Mouse (Mus musculus) limb, embryonic 10.5 days (tissue): ENCODE results near the gene Mup20. TPM values are rescaled to one million over a fixed set of nuclear protein-coding genes. Genes with fewer than 3 reads are reported as not detected.
"Not testable (repeated sequence)": the region's sequence is repeated elsewhere in the genome, so short reads cannot be mapped to it uniquely, and the experiment has no call there.

ENCODE experiments used
- DNase-seq: peaks from one replicate; pipeline ENCODE4 v3.0.0-alpha.2; 2017; ENCODE audit warnings: low spot score
- H3K27ac ChIP-seq: fragments of 300-500 bp; sonication (generic); 2 replicates; pipeline ENCODE4 v1.5.1; 2016; ENCODE audit warnings: mild to moderate bottlenecking
- H3K27me3 ChIP-seq: fragments of 300-500 bp; sonication (generic); 2 replicates; pipeline ENCODE4 v1.6.1; 2016; ENCODE audit warnings: low read depth, mild to moderate bottlenecking; ENCODE audit not compliant: poor library complexity, severe bottlenecking
- H3K36me3 ChIP-seq: fragments of 300-500 bp; sonication (generic); 2 replicates; pipeline ENCODE4 v1.6.1; 2016; ENCODE audit warnings: mild to moderate bottlenecking, moderate library complexity
- H3K4me1 ChIP-seq: fragments of 300-500 bp; sonication (generic); 2 replicates; pipeline ENCODE4 v1.6.1; 2016
- H3K4me3 ChIP-seq: fragments of 300-500 bp; sonication (generic); 2 replicates; pipeline ENCODE4 v1.5.1; 2016; ENCODE audit warnings: mild to moderate bottlenecking, moderate library complexity
- H3K9me3 ChIP-seq: fragments of 300-500 bp; sonication (generic); replicated peaks from 2 replicates; pipeline ENCODE4 v1.6.1; 2016; ENCODE audit warnings: mild to moderate bottlenecking
- WGBS: fragments of 180-500 bp; shearing (Covaris S2); methylation state at CpG from one replicate; pipeline ENCODE4 v1.1.7; 2016; 5-methylcytosine and 5-hydroxymethylcytosine counted together
- polyA plus RNA-seq: library from polyadenylated mRNA; unstranded; fragments of >200 nt; fragmentation: Nextera tagmentation; extraction: Ambion mirVana; gene quantifications from 2 replicates; pipeline ENCODE4 v1.2.1, GENCODE M21; 2016

The Mup20 gene
- polyA plus RNA-seq = not detected in 2 replicates

- not testable (repeated sequence) for DNase-seq, H3K36me3 ChIP-seq, H3K27ac ChIP-seq, H3K27me3 ChIP-seq, H3K4me3 ChIP-seq, H3K9me3 ChIP-seq, H3K4me1 ChIP-seq
- 91% methylated on average over 3 of the region's 3 CpGs for WGBS
These were observed at the start of gene Mup20 for GRCm38 (mm10) chr4:62054058-62054457. TSS of gene Mup20 (minus strand) at chr4:62054158.

GRCm38 (mm10) chr4:62103366-62103765 is 49.4 kb upstream of the Mup20 start:
- not testable (repeated sequence) for H3K36me3 ChIP-seq, H3K4me3 ChIP-seq, H3K4me1 ChIP-seq, H3K27me3 ChIP-seq, H3K27ac ChIP-seq, H3K9me3 ChIP-seq
- WGBS = 76% methylated on average over 2 of the region's 2 CpGs
- peak; percentile 44 for DNase-seq

DNA sequence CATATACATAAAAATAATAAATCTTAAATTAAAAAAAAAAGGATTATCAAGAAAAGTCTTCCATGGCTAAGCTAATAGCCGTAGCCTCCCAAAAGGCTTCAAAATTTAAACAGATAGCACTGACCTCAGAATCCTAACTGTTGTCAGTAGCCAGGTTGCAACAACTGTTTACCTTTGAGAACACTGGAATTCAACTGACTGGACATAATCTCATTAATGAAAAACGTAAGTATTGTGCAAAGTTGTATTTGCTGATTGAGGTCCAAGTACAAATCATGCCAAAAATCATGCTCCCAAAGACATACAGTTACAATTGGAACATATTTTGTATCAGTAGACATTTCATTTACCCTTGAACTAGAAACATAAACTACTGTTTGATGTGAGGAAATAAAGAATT is 34.0 kb upstream of the Mup20 start:
- Histone ChIP-seq H3K4me3 (no peak overlapping the region), H3K9me3 (no peaks in the 10 kb centered on the region), H3K27me3 (no peaks in the 10 kb centered on the region), H3K36me3 (no peaks in the 10 kb centered on the region), H3K4me1 (no peaks in the 10 kb centered on the region), H3K27ac (no peak overlapping the region)
- no peak for DNase-seq
- WGBS = 86% methylated on average over 2 of the region's 2 CpGs

DNA sequence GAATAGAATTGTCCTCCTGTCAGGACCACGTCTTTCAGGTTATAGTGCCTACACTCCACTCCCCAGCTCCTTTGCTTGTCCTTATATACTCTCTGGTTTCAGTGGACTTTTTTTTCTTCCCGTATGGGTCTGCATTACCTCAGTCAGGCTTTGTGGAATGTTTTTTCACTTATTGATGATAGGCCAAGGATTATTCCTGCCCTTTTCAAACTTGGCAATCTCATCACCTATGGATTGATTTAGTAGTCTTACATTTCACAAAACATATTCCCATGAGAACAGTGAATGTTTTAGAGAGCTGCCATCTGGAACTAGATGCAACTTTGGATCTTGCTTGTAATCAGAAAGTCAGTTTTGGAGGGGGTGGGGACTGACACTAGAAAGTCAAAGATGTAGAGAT is 33.3 kb upstream of the Mup20 start, which contains the start of gene Mup3:
TSS of gene Mup3 (minus strand) at position 102 of the 400 bp plus-strand sequence.
- DNase-seq = no peak
- H3K4me3 ChIP-seq = no peak within 1 kb of the TSS
- H3K27me3 ChIP-seq = no peaks in the 10 kb centered on the region
- 85% methylated on average over 2 of the region's 2 CpGs for WGBS
- no peaks in the 10 kb centered on the region for H3K4me1 ChIP-seq
- H3K36me3 ChIP-seq = no peaks in the 10 kb centered on the region
- no peaks in the 10 kb centered on the region for H3K9me3 ChIP-seq
- no peak within 1 kb of the TSS for H3K27ac ChIP-seq

GRCm38 (mm10) chr4:62082755-62083154 is 28.8 kb upstream of the Mup20 start:
- no peak overlapping the region for H3K4me3 ChIP-seq
- H3K9me3 ChIP-seq = no peaks in the 10 kb centered on the region
- H3K4me1 ChIP-seq = no peaks in the 10 kb centered on the region
- H3K27ac ChIP-seq = no peak overlapping the region
- DNase-seq = no peak
- no peaks in the 10 kb centered on the region for H3K27me3 ChIP-seq
- H3K36me3 ChIP-seq = no peaks in the 10 kb centered on the region

DNA sequence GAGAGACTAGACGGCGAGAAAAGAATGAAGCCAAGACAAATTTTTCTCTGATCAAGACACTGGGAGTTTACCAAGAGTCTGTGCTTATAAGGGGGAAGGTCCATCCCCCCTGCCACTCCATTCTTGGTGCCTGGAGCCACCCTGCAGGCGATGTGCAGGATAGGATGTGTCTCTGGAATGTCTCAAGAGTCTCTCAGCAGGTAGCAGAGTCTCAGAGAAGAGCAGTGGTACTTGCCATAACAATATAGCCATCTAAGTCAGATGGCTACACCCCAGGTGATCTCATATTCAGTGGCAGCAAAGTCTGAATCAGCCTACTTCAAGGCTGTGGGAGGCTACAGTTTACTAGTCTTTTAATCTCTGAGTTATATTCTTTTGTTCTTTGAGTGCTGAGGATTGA is 21.2 kb upstream of the Mup20 start:
- no peak overlapping the region for H3K4me3 ChIP-seq
- WGBS = 69% methylated on average over 3 of the region's 3 CpGs
- no peaks in the 10 kb centered on the region for H3K9me3 ChIP-seq
- DNase-seq = no peak
- no peaks in the 10 kb centered on the region for H3K4me1 ChIP-seq
- no peak overlapping the region for H3K27ac ChIP-seq
- no peaks in the 10 kb centered on the region for H3K27me3 ChIP-seq
- no peaks in the 10 kb centered on the region for H3K36me3 ChIP-seq

GRCm38 (mm10) chr4:62054780-62055179 is 822 bp upstream of the Mup20 start:
- not testable (repeated sequence) for H3K9me3 ChIP-seq, DNase-seq, H3K27ac ChIP-seq, H3K4me1 ChIP-seq, H3K4me3 ChIP-seq, H3K27me3 ChIP-seq, H3K36me3 ChIP-seq
- 88% methylated on average over 2 of the region's 2 CpGs for WGBS

- Histone ChIP-seq H3K9me3 (no peaks in the 10 kb centered on the region), H3K36me3 (no peaks in the 10 kb centered on the region), H3K4me1 (no peaks in the 10 kb centered on the region), H3K27me3 (no peaks in the 10 kb centered on the region), H3K4me3 (no peak overlapping the region), H3K27ac (no peak overlapping the region)
- 90% methylated on average over 1 of the region's 1 CpGs for WGBS
- no peak for DNase-seq
These were observed 27.7 kb downstream of the Mup20 start for GRCm38 (mm10) chr4:62026281-62026680.

- 75% methylated on average over 2 of the region's 2 CpGs for WGBS
- no peak for DNase-seq
- H3K4me1 ChIP-seq = no peaks in the 10 kb centered on the region
These were observed 29.6 kb downstream of the Mup20 start for GRCm38 (mm10) chr4:62024256-62024959.

DNA sequence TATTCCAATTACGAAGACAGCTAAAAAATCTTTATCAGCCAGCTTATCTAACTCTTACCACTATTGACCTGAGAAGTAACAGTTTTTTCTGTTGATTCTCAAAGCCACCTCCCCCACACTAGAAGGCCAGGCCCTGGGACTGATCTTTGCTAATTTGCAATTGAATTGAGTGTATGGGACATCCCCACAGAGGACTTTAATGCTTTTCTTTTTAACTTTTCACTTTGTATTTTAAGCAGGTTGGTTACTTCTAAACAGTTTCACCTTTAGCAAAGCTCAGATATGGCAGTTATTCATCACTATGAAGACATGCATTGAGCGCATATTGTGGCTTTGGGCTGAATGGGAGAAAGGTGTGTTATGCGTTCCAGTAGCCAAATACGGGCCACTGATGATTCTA is 30.3 kb downstream of the Mup20 start:
- no peak for DNase-seq
- no peaks in the 10 kb centered on the region for H3K36me3 ChIP-seq
- no peak overlapping the region for H3K4me3 ChIP-seq
- H3K9me3 ChIP-seq = no peaks in the 10 kb centered on the region
- H3K27ac ChIP-seq = no peak overlapping the region
- H3K4me1 ChIP-seq = no peaks in the 10 kb centered on the region
- no peaks in the 10 kb centered on the region for H3K27me3 ChIP-seq
- WGBS = 92% methylated on average over 4 of the region's 4 CpGs

More at GRCm38 (mm10) chr4:62024256-62024959, 29.6 kb downstream of the Mup20 start:
- H3K27me3 ChIP-seq = no peaks in the 10 kb centered on the region
- H3K27ac ChIP-seq = no peak overlapping the region
- H3K9me3 ChIP-seq = no peaks in the 10 kb centered on the region
- H3K4me3 ChIP-seq = no peak overlapping the region
- no peaks in the 10 kb centered on the region for H3K36me3 ChIP-seq

DNA sequence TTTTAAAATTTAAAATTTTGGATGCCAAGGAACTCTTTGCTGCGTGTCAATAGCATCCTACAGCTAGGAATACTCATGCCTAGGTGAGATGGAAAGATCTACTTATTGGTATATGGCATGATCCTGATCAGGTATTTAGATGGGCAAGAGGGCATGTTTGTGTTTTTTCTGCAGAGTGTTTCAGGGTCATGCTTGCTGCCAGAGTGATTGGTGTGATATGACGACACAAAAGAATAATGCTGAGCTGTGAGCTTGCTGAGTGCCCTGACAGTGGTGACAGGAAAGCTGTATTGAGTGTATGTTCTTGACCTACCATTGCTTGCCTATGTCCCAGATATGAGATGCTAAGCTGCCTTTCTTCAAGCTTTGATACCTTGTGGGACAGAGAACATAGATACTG is 30.8 kb downstream of the Mup20 start:
- DNase-seq = no peak
- Histone ChIP-seq H3K4me1 (no peaks in the 10 kb centered on the region), H3K27ac (no peak overlapping the region), H3K36me3 (no peaks in the 10 kb centered on the region), H3K4me3 (no peak overlapping the region), H3K27me3 (no peaks in the 10 kb centered on the region), H3K9me3 (no peaks in the 10 kb centered on the region)
- 94% methylated on average over 2 of the region's 2 CpGs for WGBS

DNA sequence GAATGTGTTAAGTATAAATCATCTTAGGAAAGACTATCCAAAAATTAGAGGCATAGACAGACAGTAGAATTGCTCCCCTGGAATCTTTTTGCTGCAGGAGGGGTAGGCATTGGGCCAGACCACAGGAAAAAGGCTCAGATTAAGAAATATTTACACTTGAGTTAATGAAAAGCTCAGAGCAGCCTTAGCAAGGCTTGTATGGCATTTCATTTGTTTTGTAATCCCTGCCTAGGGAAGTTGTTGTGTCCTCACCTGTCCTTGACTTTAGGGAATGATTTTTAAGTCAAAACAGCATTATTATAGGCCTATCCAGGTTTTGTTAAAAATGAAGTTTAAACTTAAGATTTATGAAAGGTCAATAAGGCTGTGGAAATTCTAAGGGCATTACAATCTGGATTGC is 33.4 kb downstream of the Mup20 start:
- not testable (repeated sequence) for H3K36me3 ChIP-seq, DNase-seq, H3K27ac ChIP-seq, H3K4me3 ChIP-seq, H3K4me1 ChIP-seq, H3K9me3 ChIP-seq, H3K27me3 ChIP-seq
